Mouse (Mus musculus) T-helper 2 cell (primary cell): ENCODE results near the gene Lrrk1.

Source experiments
- in situ Hi-C: fragments of 300-600 bp; cut with MboI, MseI; formaldehyde crosslinking; loops from one replicate; pipeline ENCODE4 v1.15.1; 2025; ENCODE audit warnings: high pct_unique_total_duplicates

Lrrk1 gene

DNA sequence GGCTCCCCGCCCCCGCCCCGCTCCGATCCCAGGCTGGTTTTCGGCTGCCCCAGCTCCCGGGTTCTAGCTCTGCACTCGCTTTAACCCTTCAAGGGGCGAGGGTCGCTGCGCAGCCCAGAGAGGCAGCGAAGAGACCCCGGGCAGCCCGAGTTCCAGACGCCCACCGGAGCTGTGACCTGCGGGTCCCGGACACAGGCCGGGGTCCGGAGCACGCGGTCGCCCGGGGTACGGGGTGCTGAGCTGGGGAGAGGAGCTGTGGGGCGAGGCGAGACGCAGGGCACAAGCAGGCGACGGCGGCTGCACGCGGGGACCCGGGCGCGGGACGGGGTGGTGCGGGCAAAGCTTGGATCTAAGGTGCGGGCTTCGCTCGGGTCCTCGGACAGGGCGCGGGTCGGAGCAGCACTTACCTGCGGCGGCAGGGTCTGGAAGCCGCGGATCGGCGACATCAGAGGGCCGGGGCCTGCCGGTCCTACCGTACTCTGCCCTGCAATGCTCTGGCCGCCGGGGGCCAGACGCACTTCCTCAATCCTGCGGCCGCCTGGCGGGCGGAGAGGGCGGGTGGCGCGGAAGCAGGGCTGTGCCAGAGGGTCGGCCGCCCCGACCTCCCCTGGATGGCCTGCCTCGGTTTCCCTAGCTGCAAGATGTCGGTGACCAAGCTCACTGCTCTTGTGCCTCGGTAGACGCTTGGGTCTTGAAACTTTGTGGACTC is at the start of gene Lrrk1:
Lrrk1 (minus strand) TSS at position 538 of the 709 bp plus-strand sequence.
- in situ Hi-C loops: no loop called here

DNA sequence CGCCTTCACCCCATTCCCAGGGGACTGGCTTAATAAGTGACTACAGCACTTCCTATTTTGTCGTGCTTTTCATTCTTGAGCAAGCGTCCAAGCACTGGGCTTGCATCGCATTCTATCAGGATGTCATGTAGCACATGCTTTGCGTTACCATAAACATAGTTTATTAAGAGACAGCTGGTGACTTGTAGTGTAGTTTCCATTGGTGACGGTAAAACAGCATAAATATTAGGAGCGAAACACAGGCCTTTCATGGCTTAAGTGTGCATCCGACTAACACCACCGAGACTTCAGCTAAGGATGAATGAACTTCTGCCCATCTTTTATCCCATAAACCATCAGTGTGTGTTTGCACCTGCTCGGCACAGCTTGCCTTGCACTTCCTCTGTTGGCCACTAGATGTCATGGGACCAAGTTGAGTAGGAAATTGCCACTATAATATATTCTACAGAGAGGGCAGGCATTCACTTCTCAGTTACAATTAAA is 46.3 kb upstream of the Lrrk1 start:
- in situ Hi-C loops: no loop called here

DNA sequence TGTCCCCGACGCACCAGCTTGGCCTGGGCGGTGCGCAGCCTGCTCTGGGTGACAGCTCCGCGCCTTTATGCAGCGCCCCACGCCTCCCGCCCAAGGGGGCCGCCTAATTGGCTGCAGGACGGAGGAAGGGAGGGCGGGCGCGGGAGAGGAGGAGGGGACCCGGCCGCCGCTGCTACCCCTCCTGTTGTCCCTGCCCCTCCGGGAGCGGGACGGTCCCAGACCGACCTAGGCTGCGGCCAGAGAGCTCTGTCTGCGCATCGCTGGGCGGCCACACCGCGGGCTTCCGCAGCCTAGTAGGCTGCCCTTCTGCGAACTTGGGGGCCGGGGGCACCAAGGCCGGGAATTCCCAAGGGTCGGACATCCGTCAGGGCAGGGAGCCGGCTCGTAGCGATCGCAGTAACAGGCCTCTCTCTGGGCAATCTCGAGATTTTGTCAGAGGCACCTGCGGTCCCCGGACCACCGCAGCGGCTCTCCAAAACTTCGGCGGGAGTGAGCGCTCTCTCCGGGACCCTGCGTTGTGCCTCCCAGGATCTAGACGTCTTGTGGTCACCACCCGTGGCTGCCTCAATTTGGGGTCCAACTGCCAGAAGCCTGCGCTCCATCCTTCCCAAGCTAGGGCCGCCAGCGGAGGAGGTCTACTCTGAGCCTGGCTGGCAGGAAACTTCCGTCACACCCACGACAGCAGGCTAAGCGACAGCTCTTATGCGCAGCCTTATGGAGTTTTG is 39.4 kb upstream of the Lrrk1 start, which contains the start of gene Aldh1a3:
Aldh1a3 (minus strand) TSS at position 81 of the 725 bp plus-strand sequence.
- in situ Hi-C loops: no loop called here

DNA sequence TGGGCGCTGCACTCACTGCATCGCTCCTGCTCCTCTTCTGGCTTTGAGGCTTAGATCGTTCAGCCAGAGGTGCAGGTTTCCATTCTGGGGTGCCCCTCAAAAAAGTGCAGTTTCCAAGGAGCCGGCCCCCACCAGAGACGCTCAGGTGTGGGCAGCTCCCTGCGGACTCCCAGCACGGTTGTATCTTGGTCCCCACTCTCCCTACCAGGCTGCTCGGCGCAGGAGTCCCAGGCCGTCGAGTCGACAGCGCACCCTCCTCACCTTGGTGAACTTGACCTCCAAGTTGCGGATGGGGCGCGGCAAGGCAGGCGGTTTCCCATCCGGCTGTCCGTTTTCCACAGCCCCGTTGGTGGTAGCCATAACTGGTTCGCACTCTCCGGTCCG is 38.9 kb upstream of the Lrrk1 start:
- in situ Hi-C loops: no loop called here

DNA sequence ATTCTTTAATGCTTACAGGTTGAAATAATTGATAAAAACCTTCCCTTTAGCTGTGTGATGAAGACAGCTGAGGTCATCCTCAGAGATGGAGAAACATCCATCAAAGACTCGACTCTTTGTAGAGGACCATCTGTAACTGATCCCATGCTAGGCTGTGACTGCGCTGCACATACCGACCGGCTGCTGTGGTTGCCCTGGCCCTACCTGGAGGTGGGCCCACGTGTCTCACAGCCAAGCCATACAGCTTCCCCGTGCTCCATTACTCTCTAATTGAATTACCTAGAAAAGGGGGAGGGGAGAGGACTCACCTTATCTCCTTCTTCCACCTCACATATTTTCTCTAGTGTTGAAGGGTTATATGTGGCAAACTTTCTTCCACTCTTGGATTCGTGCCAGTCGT is 33.8 kb upstream of the Lrrk1 start:
- in situ Hi-C loops: no loop called here

DNA sequence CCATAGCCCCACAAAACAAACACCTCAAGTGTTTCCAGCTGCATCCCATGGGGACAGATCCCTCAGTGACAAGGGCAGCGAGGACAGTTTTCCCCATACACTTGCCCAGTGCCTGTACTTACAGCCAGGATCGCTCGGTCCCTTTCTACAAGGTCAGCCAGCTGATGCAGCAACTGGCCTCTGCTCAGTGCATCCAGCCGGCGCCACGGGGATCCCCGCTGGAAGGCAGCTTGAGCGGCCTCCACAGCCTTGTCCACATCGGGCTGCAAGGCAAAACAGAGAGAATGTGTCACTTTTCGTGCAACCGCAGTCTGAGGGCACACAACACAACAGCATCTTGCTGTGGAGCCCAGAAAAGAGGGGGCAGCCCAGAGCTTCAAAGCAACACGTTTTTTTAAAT is 30.8 kb upstream of the Lrrk1 start:
- in situ Hi-C loops: no loop called here

DNA sequence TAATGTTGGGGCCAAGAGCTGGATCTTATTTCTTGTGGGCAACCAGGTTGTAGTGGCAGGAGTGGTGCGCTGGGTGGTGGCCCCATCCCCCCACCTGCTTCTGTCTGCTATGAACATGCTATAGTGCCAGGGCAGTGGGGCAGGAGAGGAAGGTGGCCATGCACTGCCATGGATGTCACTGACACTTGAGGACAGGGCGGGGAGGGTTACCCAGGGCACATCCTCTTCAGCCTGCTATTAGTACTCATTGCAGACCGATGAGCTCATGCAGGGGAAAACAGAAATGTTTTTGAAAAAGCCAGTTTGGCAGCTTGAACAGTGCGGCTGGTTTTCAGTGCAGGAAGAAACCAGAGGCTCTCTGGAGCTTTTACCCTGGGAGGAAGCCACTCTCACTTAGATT is 28.7 kb upstream of the Lrrk1 start:
- in situ Hi-C loops: no loop called here

DNA sequence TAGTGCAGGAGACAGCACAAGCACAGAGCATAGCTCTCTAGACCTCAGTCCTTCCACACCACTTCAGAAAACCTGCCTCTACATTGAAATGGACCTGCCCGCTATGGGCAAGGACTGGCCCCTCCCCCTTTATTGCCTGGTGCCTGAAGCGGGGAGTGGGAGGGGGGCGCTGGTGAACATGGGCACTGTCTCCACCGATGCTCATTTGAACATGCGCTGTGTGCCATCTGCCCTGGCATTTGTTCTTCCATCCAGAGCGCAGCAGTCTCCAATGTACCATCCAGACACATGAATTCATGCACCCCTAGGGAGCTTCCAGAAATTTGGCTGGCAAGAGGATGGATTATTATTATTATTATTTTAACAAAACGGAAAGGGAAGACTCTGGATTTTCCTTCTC is 24.9 kb upstream of the Lrrk1 start:
- in situ Hi-C loops: no loop called here

DNA sequence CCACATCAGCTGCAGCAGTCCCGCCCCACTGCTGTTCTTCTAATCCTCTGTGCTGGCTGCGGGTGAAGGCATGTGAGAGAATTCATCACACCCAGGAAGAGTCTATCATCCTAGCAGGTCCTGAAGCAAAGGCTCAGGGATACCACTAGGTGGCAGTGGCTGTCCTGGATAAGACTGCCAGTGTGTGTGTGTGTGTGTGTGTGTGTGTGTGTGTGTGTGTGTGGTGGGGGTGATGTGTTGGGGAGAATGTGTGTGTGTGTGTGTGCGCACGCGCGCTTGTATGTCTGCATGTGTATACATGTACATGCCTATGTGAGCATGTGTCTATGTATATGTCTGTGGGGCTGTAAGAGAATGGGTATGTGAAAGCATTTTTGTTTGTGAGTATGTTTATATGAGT is 21.3 kb upstream of the Lrrk1 start:
- in situ Hi-C loops: no loop called here

DNA sequence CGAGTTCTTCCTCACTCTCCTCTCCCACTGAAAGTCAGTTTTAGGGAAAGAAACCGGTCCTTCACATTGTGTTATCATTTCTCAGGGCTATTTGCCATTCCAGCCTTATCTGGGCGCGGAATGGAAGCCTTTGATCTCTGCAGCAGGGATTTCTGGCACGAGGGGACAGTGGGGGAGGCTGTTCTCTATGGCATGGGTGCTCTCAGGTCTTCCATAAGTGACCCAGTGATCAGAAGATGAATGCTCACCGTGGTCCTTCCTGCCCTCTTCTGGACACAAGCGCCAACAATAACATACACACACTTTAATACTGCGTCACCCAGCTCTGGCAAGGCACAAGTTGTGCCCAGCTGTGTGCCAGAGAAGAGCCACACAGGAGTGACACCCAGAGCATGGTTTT is 18.8 kb upstream of the Lrrk1 start:
- in situ Hi-C loops: no loop called here

DNA sequence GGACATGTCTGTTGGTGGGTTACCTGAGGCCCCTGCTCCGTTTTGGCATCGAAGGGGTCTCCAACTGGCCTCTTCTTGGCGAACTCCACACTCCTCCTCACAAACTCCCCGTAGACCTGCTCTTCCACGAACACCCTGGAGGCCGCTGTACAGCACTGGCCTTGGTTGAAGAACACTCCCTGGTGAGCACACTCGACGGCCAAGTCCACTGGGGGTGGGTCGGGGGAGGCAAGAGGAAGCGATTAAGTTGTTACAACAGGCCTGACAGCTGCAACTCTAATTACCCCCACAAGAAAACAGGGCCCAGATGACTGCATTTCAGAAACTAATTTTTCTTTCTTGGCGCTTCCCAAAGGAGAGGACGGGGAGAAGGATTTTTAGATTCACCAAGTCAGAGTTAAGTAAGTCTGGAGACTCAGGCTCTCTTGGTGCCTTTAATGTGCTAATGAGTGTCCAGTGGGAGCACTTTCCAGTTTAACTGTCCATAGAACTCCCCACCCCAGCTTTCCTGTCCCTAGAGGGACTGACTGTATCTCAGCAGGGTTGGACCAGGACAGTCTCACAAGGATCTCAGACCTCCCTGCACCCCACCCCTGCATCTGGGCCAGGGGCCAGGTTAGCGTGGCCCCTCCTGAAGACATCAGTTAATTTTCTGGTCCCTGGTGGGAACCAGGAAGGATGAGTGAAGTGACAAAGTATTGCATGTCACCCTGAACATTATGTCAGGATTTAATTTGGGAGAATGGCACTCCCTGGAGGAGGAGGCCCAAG is 18.0 kb upstream of the Lrrk1 start:
- in situ Hi-C loops: no loop called here

DNA sequence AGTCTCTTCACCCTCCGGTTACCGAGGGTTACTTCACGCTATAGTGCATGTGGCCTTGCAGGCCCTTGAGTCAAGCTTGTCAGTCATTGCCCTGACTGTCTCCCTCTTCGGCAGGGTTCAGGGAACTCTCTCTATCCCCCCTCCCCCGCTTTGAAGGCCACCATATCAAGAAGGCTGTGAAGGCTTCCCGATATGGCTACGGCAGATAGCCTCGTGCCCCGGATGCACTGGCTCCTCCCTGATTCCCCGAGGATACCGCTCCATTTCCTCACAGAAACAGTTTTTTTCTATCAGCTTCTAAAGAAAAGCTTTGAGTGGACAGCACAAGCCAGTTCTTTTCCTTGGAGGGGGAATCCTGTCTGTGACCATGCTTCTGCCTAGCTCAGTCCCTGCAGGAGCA is 17.4 kb upstream of the Lrrk1 start:
- in situ Hi-C loops: no loop called here

DNA sequence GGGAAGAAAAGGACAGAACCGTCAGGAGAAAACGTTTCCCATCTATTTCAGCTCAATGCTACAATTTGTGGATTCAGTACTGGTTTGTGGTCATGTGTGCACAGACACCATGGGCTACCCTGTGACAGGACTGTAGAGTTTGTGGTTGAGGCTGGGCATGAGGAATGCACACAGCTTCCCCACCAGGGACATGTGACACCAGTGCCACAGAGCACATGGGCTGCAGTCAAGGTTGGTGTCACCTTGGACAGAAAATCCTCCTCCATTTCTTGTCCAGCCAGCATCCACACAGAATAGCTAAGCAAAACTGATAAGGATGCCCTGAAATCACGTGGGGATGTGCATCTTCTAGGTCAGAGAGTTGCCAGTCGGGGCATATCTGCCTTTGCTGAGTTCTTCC is 16.7 kb upstream of the Lrrk1 start:
- in situ Hi-C loops: no loop called here

DNA sequence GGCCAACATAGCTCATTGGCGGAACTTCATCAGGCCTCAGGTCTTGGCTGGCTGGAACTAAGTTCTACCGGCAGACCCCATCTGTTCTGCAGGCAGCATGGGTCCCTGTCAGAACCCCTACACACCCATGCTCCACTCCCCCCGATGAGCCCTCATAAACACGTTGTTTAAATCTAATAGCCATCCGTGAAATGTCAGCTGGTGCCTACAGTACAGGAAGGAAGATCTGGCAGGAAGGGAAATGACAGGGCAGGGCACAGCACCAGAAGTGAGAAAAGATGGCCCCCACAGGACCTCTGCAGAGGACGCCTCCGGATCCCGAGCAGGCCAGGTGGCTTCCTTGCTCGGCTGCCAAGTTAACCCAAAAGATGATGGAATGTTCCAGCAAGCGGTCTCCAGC is 16.0 kb upstream of the Lrrk1 start:
- in situ Hi-C loops: no loop called here

DNA sequence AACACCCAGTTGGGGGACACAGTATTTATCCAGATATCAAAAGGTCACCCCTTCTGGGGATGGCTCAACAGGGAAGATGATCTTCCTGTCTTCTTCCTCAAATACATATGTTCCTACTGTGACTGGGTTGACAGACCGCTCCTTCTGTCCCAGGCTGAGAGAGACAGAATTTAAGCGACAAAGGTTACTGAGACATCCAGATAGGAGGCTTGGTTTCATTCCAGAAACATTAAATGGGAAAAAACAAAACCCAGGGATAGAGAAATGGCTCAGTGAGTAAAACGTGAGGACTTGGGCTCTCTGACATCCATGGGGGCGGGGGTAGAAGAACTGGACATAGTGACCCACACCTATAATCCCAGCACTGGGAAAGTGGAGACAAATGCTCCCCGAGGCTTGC is 14.7 kb upstream of the Lrrk1 start:
- in situ Hi-C loops: no loop called here

DNA sequence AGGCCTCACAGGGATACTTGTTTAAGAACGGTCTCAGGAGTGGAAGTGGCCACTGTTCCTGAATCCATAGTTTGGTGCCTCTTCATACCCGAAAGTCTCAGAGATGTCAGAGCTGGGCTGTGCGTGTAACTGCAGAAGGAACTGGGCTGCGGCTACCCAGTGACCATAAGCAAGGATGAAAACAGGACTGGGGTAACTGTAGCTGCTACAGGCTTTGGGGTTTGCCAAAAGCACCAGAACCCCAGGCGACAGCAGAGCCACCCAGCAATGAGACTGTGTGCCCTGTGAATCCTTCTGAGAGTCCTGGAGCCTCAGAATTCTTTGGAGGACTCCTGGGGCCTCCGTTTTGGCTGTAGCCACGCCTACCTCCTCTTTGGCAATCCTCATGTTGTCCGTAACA is 13.5 kb upstream of the Lrrk1 start:
- in situ Hi-C loops: no loop called here

DNA sequence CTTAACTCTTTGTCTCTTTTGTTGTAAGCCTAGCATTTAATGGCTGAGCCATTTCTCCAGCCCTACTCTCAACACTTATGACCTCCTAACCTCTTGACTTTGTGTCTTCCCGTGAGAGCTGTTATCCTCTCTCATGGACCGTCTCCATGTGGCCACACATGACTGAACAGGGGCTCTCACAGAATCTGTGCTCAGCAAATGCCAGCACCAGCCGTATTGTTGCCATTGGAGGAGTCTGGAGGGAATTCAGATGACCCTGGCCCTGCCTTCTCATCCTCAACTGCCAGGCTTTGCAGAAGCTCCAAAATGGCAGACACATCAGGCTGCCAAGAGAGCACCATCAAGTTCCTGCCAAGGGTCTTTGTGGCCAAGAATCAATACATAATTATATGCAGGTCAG is 9.1 kb upstream of the Lrrk1 start:
- in situ Hi-C loops: no loop called here

DNA sequence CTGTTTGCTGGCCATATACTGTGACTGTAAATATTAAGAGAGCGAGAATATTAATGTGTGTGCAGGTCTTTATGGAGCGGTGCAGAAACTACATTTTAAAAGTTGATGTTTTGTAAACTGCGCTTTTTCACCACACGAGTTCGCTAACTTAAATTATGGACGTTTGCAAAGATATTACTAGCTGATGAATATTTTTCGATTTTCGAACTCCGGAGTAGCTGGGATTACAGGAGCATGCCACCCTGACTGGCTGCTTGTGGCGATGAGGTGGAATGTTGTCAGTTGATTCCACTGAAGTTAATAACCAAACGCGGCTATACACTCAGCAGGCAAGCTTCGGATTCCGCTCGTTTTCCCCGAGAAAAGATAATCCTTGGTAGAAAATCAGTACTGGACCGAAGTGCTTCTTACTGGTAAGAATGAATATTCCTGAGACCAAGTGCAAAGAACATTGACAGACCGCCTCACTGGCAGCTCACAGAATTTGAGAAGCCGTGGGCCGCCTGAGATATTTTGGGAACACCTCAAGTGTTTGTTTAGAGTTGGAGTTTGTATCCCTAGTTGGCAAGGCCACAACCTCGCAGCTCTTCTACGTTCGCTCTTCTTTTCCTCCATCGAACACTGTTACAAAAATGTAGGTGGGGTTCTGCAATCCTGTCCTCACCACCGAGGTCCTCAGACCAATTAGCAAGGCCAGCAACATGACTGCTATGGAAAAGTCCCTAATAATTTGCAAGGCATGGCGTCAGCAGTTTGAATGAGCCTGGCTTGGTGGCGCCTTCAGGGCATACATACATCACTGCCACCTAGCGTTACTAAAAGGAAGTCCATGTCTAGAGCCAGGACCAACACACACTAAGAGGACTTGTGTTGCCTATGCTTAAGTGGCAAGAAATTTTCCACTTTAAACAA is 727 bp upstream of the Lrrk1 start:
- in situ Hi-C loops: no loop called here

DNA sequence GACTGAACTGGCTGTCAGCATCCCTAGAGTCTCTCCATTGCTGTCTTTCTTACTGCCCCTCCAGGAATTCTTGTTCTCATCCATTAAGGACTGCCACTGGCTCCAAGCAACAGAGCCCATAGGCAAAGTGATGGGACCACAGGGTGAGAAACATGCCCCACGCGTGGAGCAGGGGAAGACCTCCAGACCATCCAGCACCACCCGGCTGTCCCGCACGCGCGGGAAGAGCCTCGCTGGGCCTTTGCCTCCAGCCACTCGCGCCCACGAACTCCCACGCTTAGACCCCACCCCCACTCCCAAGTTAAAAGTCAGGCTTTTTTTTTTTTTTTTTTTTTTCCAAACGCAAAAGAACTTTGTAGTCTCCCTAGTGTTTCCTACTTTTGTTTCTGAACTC is 734 bp downstream of the Lrrk1 start:
- in situ Hi-C loops: no loop called here

DNA sequence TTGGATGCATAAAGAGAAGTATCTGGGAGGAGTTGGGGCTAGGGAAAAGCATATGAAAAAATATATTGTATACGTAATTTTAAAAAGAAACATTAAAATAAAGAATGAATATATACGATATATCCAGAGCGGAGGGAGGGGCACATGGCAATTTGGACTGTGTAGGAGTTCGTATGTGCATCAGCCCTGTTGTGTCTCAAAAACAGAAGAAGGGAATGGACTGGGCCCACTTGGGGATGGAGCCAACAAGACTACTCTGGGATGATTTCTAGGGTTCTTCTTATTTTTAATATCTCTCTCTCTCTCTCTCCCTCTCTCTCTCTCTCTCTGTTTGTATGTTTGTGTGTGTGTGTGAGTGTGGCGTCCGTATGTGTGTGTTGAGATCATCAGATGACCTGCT is 1.7 kb downstream of the Lrrk1 start:
- in situ Hi-C loops: no loop called here

DNA sequence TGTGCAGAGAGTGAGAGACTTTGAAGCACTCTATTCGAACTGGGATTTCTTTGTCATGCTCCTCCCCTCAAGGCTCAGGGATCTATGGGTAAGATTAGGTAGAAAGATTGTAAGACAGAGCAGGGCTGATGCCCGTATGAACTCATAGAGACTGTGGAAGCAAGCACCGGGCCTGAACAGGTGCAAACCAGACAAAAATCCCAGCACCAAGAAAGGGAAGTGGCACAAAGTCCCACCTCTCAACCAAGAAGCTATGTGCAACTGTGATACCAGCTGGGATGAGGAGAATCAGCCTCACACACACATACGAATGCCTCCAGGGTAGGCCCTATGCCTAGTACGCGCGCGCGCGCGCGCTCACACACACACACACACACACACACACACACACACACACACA is 2.3 kb downstream of the Lrrk1 start:
- in situ Hi-C loops: no loop called here

DNA sequence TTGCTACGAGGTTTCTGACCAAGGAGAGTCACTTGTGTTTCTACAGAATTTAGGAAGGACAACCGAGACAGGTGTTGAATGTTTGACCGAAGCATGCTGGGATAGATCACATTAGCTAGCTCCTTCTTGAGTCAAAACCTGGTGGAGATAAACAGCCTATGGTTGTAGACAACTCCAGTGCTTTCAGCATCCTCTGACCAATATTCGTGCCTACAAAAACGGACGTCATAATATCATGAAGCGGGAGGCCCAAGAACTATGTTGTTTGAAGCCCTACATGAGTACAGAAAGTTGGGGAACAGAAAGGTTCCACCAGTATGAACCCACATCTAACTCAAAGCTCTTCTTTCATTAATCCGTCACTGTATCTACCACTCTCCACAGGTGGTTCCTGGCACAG is 3.3 kb downstream of the Lrrk1 start:
- in situ Hi-C loops: no loop called here
